Comparison of ENCODE assay signal across 8 mouse cellular contexts in genomic region chr11:57651281-57651810, GRCm38 (mm10). TPM values are rescaled to one million over a fixed set of nuclear protein-coding genes. Genes with fewer than 3 reads are reported as not detected.
DNase-seq lines count a peak whose midpoint lies in the region; ATAC-seq and TF ChIP-seq lines count a peak whose summit lies in the region.

No protein-coding gene starts in this region.

- ATAC-seq in kidney, embryonic 15.5 days (replicated peaks; ENCODE audit: low FRiP score): peak; percentile 31; the same call in 1 of the 2 replicates
- ATAC-seq in midbrain, postnatal 0 days (ENCODE audit: low FRiP score): no peak
- ATAC-seq in CD4-positive, CD25-positive, alpha-beta regulatory T cell, adult 4 months: no peak

- TF ChIP-seq CTCF in brain, embryonic 14.5 days (IDR thresholded peaks at IDR 0.05; ENCODE audit: borderline replicate concordance, extremely low read depth, insufficient read depth, insufficient read length): peak; percentile 25; the same call in 1 of the 2 replicates
- TF ChIP-seq CTCF in midbrain, postnatal 0 days (IDR thresholded peaks at IDR 0.05): peak; percentile 69

- H3K4me3 ChIP-seq in kidney, embryonic 15.5 days (replicated peaks): no peak overlapping the region
- no peak overlapping the region for H3K4me3 ChIP-seq in midbrain, postnatal 0 days (ENCODE audit: low read depth, low read length)

- 43% methylated on average over 15 of the region's 15 CpGs for WGBS in kidney, embryonic 15.5 days
- 27% methylated on average over 15 of the region's 15 CpGs for WGBS in midbrain, postnatal 0 days

- H3K36me3 ChIP-seq in kidney, embryonic 15.5 days: no peaks in the 10 kb centered on the region
- no peaks in the 10 kb centered on the region for H3K36me3 ChIP-seq in midbrain, postnatal 0 days (ENCODE audit: insufficient read depth, low read length)

- no peak overlapping the region for H3K4me2 ChIP-seq in kidney, embryonic 15.5 days
- H3K4me2 ChIP-seq in midbrain, postnatal 0 days (ENCODE audit: low read depth, low read length, poor library complexity, severe bottlenecking): peak overlapping the region; percentile 19; the same call in 1 of the 2 replicates

- peaks cover 77% of the 10 kb centered on the region for H3K4me1 ChIP-seq in kidney, embryonic 15.5 days
- H3K4me1 ChIP-seq in midbrain, postnatal 0 days (ENCODE audit: insufficient read depth, low read length): peaks cover 20% of the 10 kb centered on the region; the same call in 1 of the 2 replicates

- H3K27me3 ChIP-seq in kidney, embryonic 15.5 days: 0 out of 2 replicates have a peak, but pooled peaks cover 5% of the 10 kb centered on the region
- H3K27me3 ChIP-seq in midbrain, postnatal 0 days (ENCODE audit: insufficient read depth, low read length): no peaks in the 10 kb centered on the region

- no peak for DNase-seq in kidney, adult 18-20 months
- peak; percentile 68 for DNase-seq in brain, embryonic 14.5 days (ENCODE audit: low read depth)
- peak; percentile 64 to 78 for DNase-seq in frontal cortex, adult 2 months (ENCODE audit: extremely low spot score in 1 of 2, low spot score in 1 of 2)
- peak; percentile 53 to 68 for DNase-seq in left cerebral cortex, adult 18-20 months (ENCODE audit: low spot score in 2 of 2)
- DNase-seq in midbrain, postnatal 0 days (ENCODE audit: low spot score): peak; percentile 58
- DNase-seq in urinary bladder, postnatal 25 days (ENCODE audit: low spot score): no peak

- H3K27ac ChIP-seq in kidney, embryonic 15.5 days: peak overlapping the region; percentile 39; the same call in 1 of the 2 replicates
- no peak overlapping the region for H3K27ac ChIP-seq in midbrain, postnatal 0 days (ENCODE audit: low read depth, low read length)

- no peak for TF ChIP-seq POLR2A in brain, embryonic 14.5 days (IDR thresholded peaks at IDR 0.05; ENCODE audit: borderline replicate concordance, extremely low read depth, insufficient read depth, insufficient read length, poor library complexity, severe bottlenecking)

- no peak overlapping the region for H3K9ac ChIP-seq in kidney, embryonic 15.5 days
- no peak overlapping the region for H3K9ac ChIP-seq in midbrain, postnatal 0 days (replicated peaks; ENCODE audit: low read length, poor library complexity, severe bottlenecking)

- no peaks in the 10 kb centered on the region for H3K9me3 ChIP-seq in kidney, embryonic 15.5 days (replicated peaks)
- no peaks in the 10 kb centered on the region for H3K9me3 ChIP-seq in midbrain, postnatal 0 days (ENCODE audit: low read length)

RNA-seq across cellular contexts. Expression of gene Galnt10, which starts 6.1 kb away (rescaled TPM):
- polyA plus RNA-seq in kidney, embryonic 15.5 days (2015; fragmentation: Nextera tagmentation; extraction: Ambion mirVana): 22.3 and 23.6 TPM in 2 replicates
- polyA plus RNA-seq in brain, embryonic 14.5 days (2012; rRNA removed): 11.7 and 16.5 TPM in 2 replicates
- polyA plus RNA-seq in frontal cortex, adult 2 months (2012; rRNA removed): 8.6 and 9.7 TPM in 2 replicates
- 1 to 10 TPM; 6.4 to 6.6 TPM for total RNA-seq in left cerebral cortex, adult 18-20 months (2021)
- total RNA-seq in midbrain, postnatal 0 days (2014; rRNA removed): 21.3 and 26.0 TPM in 2 replicates
- polyA plus RNA-seq in midbrain, postnatal 0 days (2015; fragmentation: Nextera tagmentation; extraction: Ambion mirVana): 11.8 and 12.0 TPM in 2 replicates
- 1 to 10 TPM; 7.4 to 8.3 TPM for polyA plus RNA-seq in CD4-positive, CD25-positive, alpha-beta regulatory T cell, adult 4 months (2017; shearing (Covaris generic))

Comparison
In these comparisons a context has a peak if more than half of its experiments do, and no peak if none do; other contexts are left out.
1. DNase-seq: peak in brain, embryonic 14.5 days (single experiment), frontal cortex, adult 2 months (2 of 2), left cerebral cortex, adult 18-20 months (2 of 2) and midbrain, postnatal 0 days (single experiment); none in kidney, adult 18-20 months (single experiment) and urinary bladder, postnatal 25 days (single experiment).